Mouse (Mus musculus): ENCODE data around the gene Dcp1b. TPM values are rescaled to one million over a fixed set of nuclear protein-coding genes. Genes with fewer than 3 reads are reported as not detected.
"Not testable (repeated sequence)": the region's sequence is repeated elsewhere in the genome, so short reads cannot be mapped to it uniquely, and the experiment has no call there.

The Dcp1b gene
- total RNA-seq, 2 experiments from 2014 or later = 1.2 to 1.4 TPM

DNA sequence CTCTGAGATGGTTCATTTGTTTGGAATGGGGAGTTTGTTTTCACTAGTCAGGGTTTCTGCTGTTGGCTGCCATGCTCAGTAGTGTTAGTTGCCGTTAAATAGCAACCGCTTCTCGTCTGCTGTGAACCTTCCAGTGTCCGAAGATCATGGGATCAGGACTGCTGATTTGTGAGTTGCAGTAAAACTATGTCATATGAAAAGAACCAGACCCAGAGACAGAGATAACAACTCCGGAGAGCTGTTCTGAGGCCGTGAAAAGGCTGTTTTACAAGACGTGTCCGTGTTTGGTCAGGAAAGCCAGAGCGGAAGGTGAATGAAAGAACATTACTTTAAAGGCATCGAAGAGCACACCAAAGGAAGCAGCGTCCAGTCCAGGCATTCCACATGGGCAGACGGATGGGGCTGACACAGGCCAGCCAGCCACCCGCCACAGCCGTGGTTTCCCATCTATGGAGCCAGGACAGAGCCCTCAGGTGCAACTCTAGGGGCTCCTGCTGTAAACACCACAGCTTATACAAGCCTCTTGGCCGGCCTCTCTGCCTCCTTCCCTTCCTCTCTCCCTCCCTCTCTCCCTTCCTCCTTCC is 18.6 kb downstream of the Dcp1b start:
- no peak for ATAC-seq (replicated peaks; ENCODE audit: low FRiP score, poor library complexity, severe bottlenecking)

DNA sequence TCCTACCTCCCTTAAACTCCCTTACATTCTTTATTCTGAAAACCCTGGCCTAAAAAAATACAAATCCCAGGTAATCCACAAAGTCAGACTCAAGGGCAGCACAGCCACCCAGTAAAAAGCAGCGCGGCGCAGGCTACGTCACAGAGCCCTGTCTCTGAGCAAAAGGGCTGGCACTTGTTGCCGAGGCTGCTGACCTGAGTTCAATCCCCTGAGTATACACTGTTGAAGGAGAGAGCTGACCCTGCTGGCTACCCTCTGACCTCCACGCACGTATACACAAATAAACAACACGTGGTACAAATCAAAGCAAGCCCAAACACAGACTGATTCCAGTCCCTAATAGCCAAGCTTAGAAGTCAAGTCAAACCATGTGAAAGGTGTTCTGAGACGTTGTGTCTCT is 19.1 kb downstream of the Dcp1b start:
- no peak for ATAC-seq (replicated peaks; ENCODE audit: low FRiP score, poor library complexity, severe bottlenecking)

DNA sequence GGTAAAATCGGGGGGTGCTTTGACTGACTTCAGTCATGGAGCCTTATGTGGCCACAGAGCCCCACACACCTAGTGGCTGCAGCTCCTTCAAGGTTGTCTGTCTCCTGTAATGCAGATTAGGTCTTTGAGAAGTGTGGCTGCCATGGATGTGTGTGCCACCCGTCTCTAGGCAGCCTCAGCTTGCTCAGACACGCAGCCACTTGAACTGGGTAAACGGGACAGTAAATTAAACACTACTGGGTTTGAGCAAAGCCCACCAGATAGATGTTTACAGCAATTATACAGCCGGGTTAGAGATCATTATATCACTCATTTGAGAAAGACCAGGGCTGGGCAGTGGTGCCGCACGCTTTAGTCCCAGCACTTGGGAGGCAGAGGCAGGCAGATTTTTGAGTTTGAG is 19.5 kb downstream of the Dcp1b start:
- ATAC-seq (replicated peaks; ENCODE audit: low FRiP score, poor library complexity, severe bottlenecking) = no peak

DNA sequence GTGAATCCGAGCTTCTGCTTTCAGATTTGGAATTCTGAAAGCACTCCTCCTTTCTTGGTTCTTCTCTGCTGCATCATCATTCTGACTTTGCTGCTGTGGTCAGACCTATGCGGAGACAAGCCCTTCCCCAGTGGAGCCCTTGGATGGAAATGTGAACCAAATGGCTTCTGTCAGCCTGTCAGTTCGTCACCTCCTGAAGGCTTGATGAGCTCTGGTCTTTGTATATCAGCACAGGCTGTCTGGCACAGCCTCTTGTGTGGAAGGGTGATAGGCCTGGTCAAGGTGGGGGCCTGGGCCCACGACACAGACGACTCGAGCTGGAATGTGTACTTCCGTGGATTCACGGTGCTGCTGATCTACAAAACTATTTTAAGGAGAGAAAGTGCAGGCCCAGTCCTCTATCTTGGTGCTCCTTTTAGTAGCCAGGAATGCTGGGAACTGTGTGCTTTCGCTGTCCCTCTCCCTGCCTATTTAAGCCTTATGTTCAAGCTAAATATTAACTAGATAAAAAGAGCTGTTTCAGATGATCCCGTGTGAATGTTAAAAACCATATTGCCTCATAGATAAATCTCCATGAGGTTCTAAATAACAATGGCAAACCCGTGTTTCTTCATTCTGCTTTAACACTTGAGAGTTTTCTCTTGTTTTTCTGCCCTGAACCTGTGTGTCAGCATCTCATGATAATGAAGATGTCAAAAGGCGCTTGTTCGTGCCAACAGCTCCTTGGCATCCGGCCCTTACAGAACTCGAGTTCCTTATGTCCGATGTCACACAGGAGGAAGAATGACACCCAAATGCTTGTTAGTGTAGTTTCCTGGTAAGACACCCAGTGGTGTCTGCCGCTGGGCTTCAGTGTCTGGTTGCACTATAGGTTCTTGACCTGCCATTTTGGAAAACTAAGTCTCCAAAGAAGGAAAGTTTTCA is 21.6 kb downstream of the Dcp1b start, which contains the start of gene Cacna1c:
TSS of gene Cacna1c (minus strand) at position 37 of the 924 bp plus-strand sequence.
- ATAC-seq (replicated peaks; ENCODE audit: low FRiP score, poor library complexity, severe bottlenecking) = no peak

DNA sequence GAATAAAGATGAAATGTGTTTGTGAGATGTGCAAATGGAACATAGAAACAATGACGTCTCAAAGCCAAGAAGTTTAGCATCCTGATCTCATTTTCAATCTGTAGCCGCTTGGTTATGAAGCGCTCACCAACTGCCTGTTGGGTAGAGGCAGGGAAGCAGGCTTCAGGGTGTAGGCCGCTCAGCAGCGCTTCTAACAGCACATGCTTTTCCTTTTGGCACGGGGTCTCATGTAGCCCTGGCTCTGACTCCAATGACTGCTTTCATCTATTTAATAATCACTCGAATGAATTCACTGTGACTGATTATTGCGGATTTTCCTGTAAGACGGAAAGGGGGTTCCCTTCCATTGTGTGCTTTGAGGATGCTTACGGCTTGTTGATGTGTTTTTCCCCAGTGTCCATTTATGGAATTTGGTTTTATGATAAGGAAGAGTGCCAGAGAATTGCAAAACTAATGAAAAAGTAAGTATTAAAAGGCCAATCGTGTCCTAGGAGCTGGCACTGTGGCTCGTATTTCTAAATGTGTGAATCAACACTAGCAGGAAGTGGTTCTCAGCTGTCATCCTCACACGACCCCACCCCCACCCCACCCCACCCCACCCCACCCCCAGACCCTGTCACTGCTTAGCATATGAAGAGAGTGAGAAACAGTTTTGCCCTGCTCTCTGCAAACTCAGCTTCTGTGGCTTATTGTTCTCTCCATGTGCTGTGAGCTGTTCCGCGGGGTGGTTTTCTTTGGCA is 23.7 kb downstream of the Dcp1b start:
- no peak for ATAC-seq (replicated peaks; ENCODE audit: low FRiP score, poor library complexity, severe bottlenecking)

DNA sequence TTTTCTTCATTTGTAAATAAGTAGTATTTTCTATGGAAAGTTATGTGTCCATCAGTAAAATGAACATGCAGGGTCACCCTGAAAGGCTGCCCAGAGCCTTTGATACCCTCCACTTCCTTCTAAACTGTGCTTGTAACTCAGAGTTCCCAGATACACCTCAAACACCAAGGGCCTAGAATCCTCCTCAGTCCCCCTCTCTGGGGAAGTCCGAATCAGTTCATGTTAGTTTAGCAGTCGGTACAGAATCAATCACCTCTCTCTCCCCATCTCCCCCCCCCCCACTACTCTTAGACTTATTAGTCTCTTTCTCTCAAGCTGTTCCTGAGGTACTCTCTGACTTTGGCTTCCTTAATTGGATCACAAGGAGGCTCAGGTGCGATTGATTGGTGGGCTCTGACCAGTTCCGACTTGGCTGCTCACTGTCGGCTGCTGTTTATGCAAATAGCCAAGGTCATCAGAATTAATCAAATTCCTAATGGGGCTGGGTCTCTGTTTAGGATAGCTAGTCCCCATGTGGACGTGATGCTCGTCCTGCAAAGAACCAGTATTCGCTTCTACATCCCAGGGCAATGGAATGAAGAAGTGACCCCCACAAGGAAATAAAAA is 24.3 kb downstream of the Dcp1b start:
- no peak for ATAC-seq (replicated peaks; ENCODE audit: low FRiP score, poor library complexity, severe bottlenecking)

DNA sequence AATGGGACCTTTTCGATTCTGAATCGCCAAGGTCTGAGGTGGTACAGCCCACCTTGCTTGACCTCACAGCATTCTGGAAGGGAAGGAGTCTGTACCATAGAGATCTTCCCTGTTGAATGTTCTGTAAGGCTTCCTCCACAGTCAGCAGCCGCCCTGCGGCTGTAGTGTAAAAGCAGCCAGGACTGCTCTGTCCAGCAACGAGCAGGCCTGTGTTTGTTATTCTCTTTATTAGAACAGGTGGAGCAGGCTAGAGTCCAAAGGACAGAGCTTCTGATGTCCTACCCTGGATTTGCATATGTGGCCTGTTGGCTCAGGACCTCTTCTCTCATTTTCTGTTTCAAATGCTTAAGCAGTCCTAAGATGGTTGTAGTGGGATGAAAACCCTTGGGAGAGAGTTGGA is 25.3 kb downstream of the Dcp1b start:
- ATAC-seq (replicated peaks; ENCODE audit: low FRiP score, poor library complexity, severe bottlenecking) = no peak

DNA sequence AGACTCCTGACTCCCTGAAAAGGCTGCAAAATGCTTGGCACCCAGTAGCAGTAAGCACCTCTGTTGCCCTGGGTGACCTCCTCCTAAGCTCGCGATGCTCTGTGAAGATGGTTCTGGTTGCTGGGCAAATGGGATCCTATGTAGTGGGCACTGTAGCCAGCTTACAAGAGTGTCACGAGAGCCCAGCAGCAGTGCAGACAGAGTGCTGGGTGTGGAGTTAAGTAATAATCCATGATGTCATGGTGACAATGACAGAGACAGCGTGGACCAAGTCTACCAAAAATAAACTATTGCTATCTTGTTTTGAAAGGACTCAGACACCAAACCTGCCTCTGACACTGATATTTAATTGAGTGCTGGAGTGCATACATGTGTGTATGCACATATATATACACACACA is 26.5 kb downstream of the Dcp1b start:
- no peak for ATAC-seq (replicated peaks; ENCODE audit: low FRiP score, poor library complexity, severe bottlenecking)

DNA sequence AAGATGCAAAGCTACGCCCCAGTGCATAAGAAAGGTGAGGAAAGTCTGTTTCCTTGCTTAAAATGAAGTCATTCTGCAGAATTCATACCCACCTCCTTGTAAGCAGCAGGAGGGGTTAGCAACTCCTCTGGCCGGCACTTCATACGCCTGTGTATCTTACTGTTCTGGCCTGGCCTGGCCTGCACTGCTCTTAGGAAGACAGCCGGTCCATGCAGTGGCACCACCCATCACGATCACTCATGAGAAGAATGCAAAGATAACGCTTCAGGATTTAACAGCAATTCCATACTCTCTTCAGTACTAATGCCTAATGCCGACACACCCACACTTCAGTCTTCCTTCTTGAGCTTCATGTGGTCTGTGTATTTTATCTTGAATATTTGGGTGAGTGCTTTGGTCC is 29.2 kb downstream of the Dcp1b start:
- ATAC-seq (replicated peaks; ENCODE audit: low FRiP score, poor library complexity, severe bottlenecking) = no peak

DNA sequence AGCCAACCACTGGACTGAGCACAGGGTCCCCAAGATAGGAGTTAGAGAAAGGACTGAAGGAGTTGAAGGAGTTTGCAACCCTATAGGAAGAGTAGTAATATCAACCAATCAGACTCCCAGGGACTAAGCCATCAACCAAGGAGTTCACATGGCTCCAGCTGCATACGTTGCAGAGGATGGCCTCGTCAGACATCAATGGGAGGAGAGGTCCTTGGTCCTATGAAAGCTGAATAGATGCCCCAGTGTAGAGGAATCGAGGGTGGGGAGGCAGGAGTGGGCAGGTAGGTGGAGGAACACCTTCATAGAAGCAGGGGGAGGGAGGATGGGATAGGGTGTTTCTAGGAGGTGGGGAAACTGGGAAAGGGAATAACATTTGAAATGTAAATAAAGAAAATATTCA is 29.9 kb downstream of the Dcp1b start:
- no peak for ATAC-seq (replicated peaks; ENCODE audit: low FRiP score, poor library complexity, severe bottlenecking)

DNA sequence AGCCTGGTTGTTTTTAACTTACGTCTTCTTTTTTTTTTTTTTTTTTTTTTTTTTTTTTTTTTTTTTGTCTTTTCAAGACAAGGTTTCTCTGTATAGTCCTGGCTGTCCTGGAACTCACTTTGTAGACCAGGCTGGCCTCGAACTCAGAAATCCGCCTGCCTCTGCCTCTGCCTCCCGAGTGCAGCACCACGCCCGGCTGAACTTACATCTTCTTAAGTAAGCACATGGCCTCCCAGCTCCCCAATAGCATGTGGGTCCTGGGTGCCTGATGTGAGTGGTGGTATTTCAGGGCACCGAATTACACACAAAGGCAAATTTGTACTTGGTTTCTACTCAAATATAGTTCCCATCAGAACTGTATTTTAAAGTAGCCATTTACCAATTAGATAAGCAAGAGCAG is 31.0 kb downstream of the Dcp1b start:
- not testable (repeated sequence) for ATAC-seq (replicated peaks; ENCODE audit: low FRiP score, poor library complexity, severe bottlenecking)

DNA sequence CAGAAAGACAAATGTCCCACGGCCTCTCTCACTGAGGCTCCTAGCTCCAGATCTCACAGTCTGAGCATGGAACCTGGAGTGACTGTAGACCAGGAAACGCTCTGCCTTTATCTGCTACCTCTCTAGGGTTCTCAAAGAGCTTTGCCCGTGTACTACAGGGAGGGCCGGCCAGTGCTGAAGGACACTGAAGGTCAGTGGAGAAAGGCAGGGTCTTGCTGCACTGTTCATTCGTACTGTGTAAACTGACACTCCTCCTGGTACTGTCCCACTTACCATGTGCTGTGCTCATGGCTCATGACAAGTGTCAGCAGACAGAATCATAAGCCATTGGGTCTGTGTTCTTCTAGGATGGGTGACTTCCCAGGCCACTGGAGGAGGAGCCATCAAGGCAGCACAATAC is 38.3 kb downstream of the Dcp1b start:
- ATAC-seq (replicated peaks; ENCODE audit: low FRiP score, poor library complexity, severe bottlenecking) = no peak

DNA sequence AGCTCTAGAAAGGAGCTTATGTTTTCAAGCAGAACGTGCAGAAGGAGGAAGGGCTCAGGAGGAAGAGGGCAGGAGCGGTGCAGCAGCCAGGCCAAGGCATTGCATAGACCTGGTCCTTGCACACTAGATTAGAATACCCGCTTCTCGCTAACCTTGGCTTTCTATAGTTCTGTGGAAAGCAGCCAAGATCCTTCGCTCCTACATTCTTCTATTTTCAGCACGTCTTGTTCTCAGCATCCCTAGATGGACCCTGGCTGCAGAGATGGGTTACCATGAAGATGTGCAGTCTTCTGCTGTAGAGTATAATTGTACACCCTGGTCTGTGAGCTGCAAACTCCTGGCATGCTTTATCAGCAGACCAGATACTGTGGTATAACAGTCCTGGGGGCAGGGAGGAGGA is 39.1 kb downstream of the Dcp1b start:
- no peak for ATAC-seq (replicated peaks; ENCODE audit: low FRiP score, poor library complexity, severe bottlenecking)

DNA sequence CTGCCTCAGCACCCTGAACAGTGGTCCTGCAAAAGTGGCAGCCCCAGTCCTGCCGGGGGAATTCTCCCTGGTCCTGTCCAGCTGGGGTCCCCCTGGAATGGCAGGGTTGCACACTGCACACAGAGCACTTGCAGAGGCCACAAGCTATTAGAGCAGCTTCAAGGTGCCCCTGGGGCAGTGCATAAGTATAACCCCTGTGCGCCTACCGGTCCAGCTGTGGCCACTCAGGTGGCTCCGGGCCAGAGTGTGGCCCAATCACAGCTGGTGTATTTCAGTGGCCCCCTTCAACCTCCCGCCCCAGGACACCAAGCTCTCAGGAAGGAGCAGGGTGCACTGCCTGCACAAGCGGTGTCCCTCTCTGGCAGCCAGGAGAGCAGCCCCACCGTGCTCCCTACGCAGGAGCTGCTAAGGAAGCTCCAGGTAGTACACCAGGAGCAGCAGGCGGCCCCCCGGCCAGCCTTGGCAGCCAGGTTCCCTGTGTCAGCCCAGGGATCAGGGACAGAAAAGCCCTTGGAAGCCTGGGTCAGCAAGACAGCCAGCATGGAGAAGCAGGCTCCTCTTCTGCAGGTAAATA is 40.1 kb downstream of the Dcp1b start:
- no peak for ATAC-seq (replicated peaks; ENCODE audit: low FRiP score, poor library complexity, severe bottlenecking)

DNA sequence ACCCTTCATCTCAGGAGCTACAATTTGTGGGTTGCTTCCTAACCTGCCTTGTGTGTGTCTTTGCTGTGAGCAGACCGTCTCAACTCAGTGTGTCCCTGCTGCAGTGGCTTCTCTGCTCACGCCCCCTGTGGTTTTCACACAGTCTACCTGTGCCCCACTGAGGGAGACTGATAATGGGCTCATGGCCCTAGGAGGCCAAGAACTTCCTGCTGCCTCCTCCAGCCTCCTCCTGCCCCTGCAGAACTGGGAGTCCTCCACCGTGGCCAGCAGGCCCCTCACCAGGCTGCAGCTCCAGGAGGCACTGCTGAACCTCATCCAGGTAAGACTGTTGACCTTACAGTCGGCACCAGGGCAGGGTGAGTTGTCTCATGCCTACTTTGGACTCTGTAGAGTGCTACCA is 42.6 kb downstream of the Dcp1b start:
- no peak for ATAC-seq (replicated peaks; ENCODE audit: low FRiP score, poor library complexity, severe bottlenecking)

DNA sequence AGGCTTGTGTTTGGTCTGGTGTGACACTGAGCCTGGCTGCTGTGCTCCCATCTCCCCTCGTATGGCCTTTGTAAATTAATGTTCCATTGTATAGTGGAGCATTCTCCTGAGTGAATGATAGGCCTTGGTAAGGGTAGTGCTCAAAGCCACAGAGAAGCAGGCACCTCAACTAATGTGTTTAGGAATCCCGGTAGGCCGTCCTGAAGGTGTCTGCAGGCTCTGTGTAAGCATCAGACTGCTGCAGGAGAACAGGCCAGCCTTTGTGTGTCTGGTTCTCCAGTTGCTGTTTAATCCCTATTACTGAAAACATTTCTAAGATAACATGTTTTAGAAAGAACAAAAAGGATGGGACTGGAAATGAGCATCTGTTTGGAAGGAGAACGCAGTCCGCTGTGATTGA is 43.5 kb downstream of the Dcp1b start:
- ATAC-seq (replicated peaks; ENCODE audit: low FRiP score, poor library complexity, severe bottlenecking) = no peak

DNA sequence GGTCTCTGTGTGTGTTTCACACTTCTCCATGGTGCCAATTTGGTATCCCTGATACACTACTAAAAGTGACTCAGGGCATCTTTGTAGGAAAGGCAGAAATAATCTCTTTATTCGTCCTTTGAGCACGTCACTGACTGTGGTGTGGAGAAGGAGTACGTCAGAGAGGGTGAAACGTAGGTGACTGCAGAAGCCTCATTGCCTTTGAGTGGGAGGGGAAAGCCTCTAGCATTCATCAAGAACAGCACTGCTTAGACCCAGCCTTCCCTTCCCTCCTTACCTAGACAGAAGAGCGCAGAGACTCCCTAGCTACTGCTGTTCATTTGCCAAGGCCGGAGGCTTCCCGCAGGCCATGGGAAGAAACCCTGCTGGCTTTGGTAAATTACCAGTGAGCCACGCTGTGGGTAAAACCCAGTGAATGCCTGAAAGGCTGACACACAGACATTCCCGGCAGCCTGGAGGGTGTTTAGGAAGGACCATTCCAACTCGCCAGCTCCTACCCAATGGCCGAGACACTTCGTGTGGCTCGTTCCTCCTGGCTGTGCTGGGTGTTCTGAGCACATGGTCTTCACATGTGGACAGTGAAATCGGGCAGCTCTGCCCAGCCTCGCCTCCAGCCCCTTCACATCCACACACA is 44.3 kb downstream of the Dcp1b start:
- no peak for ATAC-seq (replicated peaks; ENCODE audit: low FRiP score, poor library complexity, severe bottlenecking)

DNA sequence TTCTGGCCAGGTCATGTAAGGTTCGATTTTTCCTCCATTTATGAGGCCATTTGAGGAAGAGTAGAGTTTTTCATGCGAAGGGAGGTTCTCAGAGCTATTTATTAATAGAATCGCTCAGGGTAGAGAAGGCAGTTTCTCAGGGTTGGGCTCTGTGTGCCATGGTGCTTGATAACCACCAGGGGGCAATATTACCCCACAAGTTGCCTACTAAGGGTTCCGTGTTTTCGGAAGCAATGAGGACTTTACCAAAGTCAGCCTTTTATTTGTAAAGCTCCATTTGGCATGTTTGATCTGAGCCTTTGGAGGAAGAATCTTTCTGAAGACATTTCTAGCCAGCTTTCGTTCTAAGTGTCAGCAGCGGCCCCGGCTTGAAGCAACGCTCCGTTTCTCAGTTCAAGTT is 45.2 kb downstream of the Dcp1b start:
- no peak for ATAC-seq (replicated peaks; ENCODE audit: low FRiP score, poor library complexity, severe bottlenecking)

DNA sequence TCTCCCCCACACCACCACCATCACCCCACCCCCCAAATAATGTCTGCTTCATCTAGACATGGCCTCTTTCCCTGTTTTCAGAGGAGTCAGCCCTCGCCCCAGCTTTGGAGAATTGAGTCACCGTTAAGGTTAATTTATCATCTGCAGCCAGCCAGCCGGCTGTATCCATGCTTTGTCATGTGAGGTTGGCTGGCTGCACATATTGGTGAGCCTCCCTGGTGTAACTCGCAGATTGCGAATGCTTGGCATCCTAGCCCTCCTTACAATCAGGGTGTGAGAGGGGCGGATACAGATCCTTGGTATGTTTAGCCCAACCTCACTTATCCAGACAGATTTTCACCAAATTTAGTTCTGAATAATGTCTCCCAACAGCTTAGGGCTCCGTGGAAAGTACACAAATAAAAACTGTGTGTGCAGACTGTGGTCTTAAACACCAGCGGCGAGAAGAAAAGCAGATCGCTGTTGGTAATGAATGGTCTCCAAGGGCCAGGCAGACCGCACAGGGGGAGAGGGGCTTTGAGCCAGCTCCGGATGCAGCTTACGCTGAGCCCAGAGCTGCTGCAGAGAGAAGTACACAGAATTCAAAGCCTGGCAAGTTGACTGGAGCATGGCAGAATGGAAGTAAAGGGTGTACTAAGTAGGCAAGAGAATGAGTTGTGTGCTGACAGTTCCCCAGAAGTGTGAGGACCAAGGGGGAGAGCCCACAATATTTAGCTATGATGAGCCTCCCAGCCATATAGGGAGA is 49.6 kb downstream of the Dcp1b start:
- ATAC-seq (replicated peaks; ENCODE audit: low FRiP score, poor library complexity, severe bottlenecking) = no peak
